Comparison of ENCODE assay signal across 9 mouse cellular contexts in genomic region chr1:181014731-181015500, GRCm38 (mm10). TPM values are rescaled to one million over a fixed set of nuclear protein-coding genes. Genes with fewer than 3 reads are reported as not detected.
A peak's percentile ranks its signal among the peaks of the same experiment; 100 is the strongest.
DNase-seq lines count a peak whose midpoint lies in the region; ATAC-seq lines count a peak whose summit lies in the region.
"Had no signal": no experiment of that assay in that cellular context is flagged by ENCODE, and none has a peak within 500 bp of the region (broad histone marks: within the 10 kb centered on the region; RNA-seq: fewer than 3 reads in every experiment).

No protein-coding gene starts in this region.

- peaks cover 27% of the 10 kb centered on the region for H3K4me1 ChIP-seq in hindbrain, embryonic 13.5 days (replicated peaks)
- H3K4me1 ChIP-seq in forebrain, embryonic 10.5 days, result peaks cover 21% of the 10 kb centered on the region

- no peaks in the 10 kb centered on the region for H3K9me3 ChIP-seq in hindbrain, embryonic 13.5 days
- H3K9me3 ChIP-seq in forebrain, embryonic 10.5 days, result no peaks in the 10 kb centered on the region

- no peak overlapping the region for H3K9ac ChIP-seq in hindbrain, embryonic 13.5 days
- H3K9ac ChIP-seq: lung, embryonic 14.5 days had no signal

- H3K27me3 ChIP-seq in hindbrain, embryonic 13.5 days, result peaks cover 19% of the 10 kb centered on the region
- peaks cover 47% of the 10 kb centered on the region for H3K27me3 ChIP-seq in forebrain, embryonic 10.5 days (ENCODE audit: poor library complexity, severe bottlenecking)

- H3K4me2 ChIP-seq in hindbrain, embryonic 13.5 days, result no peak overlapping the region
- H3K4me2 ChIP-seq: lung, embryonic 14.5 days had no signal

- peak; percentile 61 to 77 for DNase-seq in adrenal gland, adult (ENCODE audit: inconsistent age in 2 of 2, low spot score in 1 of 2)
- DNase-seq in adrenal gland, adult 8-10 months, result no peak
- peak; percentile 71 for DNase-seq in 3T3-L1 (ENCODE audit: low read depth, low spot score)
- peak; percentile 65 to 74 for DNase-seq in cerebellum, postnatal 14 days
- peak; percentile 74 to 77 for DNase-seq in heart, postnatal 36 days
- DNase-seq in forebrain, embryonic 10.5 days (ENCODE audit: extremely low spot score, low spot score), result no peak

- H3K4me3 ChIP-seq in hindbrain, embryonic 13.5 days, result no peak overlapping the region
- no peak overlapping the region for H3K4me3 ChIP-seq in forebrain, embryonic 10.5 days

- ATAC-seq in neutrophil, adult 5-6 weeks (ENCODE audit: extremely low read depth, insufficient number of reproducible peaks, low FRiP score, poor library complexity, severe bottlenecking), result peak; percentile 30; the same call in 1 of the 2 replicates
- no peak for ATAC-seq in hindbrain, embryonic 13.5 days (ENCODE audit: low FRiP score)

- 75% methylated on average over 6 of the region's 6 CpGs for WGBS in hindbrain, embryonic 13.5 days
- WGBS in forebrain, embryonic 10.5 days, result 82% methylated on average over 6 of the region's 6 CpGs

- no peak overlapping the region for H3K27ac ChIP-seq in hindbrain, embryonic 13.5 days
- H3K27ac ChIP-seq in forebrain, embryonic 10.5 days, result no peak overlapping the region

- H3K36me3 ChIP-seq in hindbrain, embryonic 13.5 days, result no peaks in the 10 kb centered on the region
- no peaks in the 10 kb centered on the region for H3K36me3 ChIP-seq in forebrain, embryonic 10.5 days (replicated peaks)

- intact Hi-C loops in heart, postnatal 36 days (cut with DNase I), result loop anchor here (5.0 kb wide), 1 partner anchor 203 kb away; the partner anchor contains the start of gene H3f3a

RNA-seq across cellular contexts. Expression of gene Ephx1, which starts 5.8 kb away (rescaled TPM):
- total RNA-seq in adrenal gland, adult 8-10 months (2022), result 100 to 1,000 TPM; 324 to 382 (median 360) TPM
- total RNA-seq in heart, postnatal 36 days (2021), result 10 to 100 TPM; 35.4 to 41.5 TPM
- total RNA-seq in neutrophil, adult 5-6 weeks (2017), result 50.7 and 59.5 TPM in 2 replicates
- 3.3 and 4.8 TPM in 2 replicates for polyA plus RNA-seq in hindbrain, embryonic 13.5 days (2015; fragmentation: Nextera tagmentation; extraction: Ambion mirVana)
- polyA plus RNA-seq in forebrain, embryonic 10.5 days (2016; fragmentation: Nextera tagmentation; extraction: Ambion mirVana), result 0.47 and 0.77 TPM in 2 replicates

RNA-seq across cellular contexts. Expression of gene 9130409I23Rik, which starts 36.1 kb away (rescaled TPM):
- not detected for total RNA-seq in adrenal gland, adult 8-10 months (2022)
- not detected for total RNA-seq in heart, postnatal 36 days (2021)
- not detected in 2 replicates for total RNA-seq in neutrophil, adult 5-6 weeks (2017)
- 0.08 and 0.13 TPM in 2 replicates for polyA plus RNA-seq in hindbrain, embryonic 13.5 days (2015; fragmentation: Nextera tagmentation; extraction: Ambion mirVana)
- not detected in 2 replicates for polyA plus RNA-seq in forebrain, embryonic 10.5 days (2016; fragmentation: Nextera tagmentation; extraction: Ambion mirVana)

Comparison
In these comparisons a context has a peak if more than half of its experiments do, and no peak if none do; other contexts are left out.
1. DNase-seq: peak in adrenal gland, adult (2 of 2), 3T3-L1 (single experiment), cerebellum, postnatal 14 days (2 of 2) and heart, postnatal 36 days (2 of 2); none in adrenal gland, adult 8-10 months (single experiment) and forebrain, embryonic 10.5 days (single experiment).